Mouse (Mus musculus) cortical plate, adult 2 months (tissue): ENCODE measurements around the gene Cdh22.

Experiments
- CTCF ChIP-seq: fragments of 200-500 bp; IDR thresholded peaks from 2 replicates; pipeline ENCODE4 v1.5.1; 2011; ENCODE audit warnings: mild to moderate bottlenecking, control low read depth, low read length; ENCODE audit not compliant: insufficient read depth; ENCODE audit errors: extremely low read depth
- POLR2A ChIP-seq: fragments of 200-500 bp; IDR thresholded peaks from 2 replicates; pipeline ENCODE4 v1.6.1; 2011; ENCODE audit warnings: mild to moderate bottlenecking, low read length, control low read depth; ENCODE audit not compliant: insufficient read depth; ENCODE audit errors: extremely low read depth

- TF ChIP-seq POLR2A (no peak), CTCF (no peak)
Observed at GRCm38 (mm10) chr2:165283644-165284043, 49.0 kb upstream of the Cdh22 start.
